Mouse (Mus musculus): Measurements from ENCODE around the gene Ece1. TPM values are rescaled to one million over a fixed set of nuclear protein-coding genes. Genes with fewer than 3 reads are reported as not detected.

Ece1 gene
- total and polyA plus RNA-seq, 3 experiments, result 25.3 to 43.8 TPM; not detected in 1

- no peak for TF ChIP-seq USF1 (IDR thresholded peaks at IDR 0.05; ENCODE audit: low read depth, low read length)
- TF ChIP-seq TCF12 (IDR thresholded peaks at IDR 0.05; ENCODE audit: low read depth, low read length), result no peak
- TF ChIP-seq ZMIZ1 (IDR thresholded peaks at IDR 0.05; ENCODE audit: low read depth, low read length), result no peak
- TF ChIP-seq NRF1 (IDR thresholded peaks at IDR 0.05; ENCODE audit: insufficient read depth, low read depth, low read length, poor library complexity, severe bottlenecking), result no peak
- no peak for TF ChIP-seq POLR2AphosphoS5 (IDR thresholded peaks at IDR 0.05; ENCODE audit: borderline replicate concordance, low read depth, low read length)
- H3K36me3 ChIP-seq (ENCODE audit: control insufficient read depth in 1 of 2, insufficient read depth in 2 of 2, low read length in 2 of 2), result peaks cover 2 to 17% of the 10 kb centered on the region in 2 experiments; a peak in 3 of 4 replicates
These were observed 142.0 kb downstream of the Ece1 start for GRCm38 (mm10) chr4:138003909-138004610.

GRCm38 (mm10) chr4:138005781-138006180 lies 143.7 kb downstream of the Ece1 start:
- TF ChIP-seq UBTF (IDR thresholded peaks at IDR 0.05; ENCODE audit: borderline replicate concordance, insufficient read depth, low read depth, low read length), result no peak
- TF ChIP-seq TBP (IDR thresholded peaks at IDR 0.05; ENCODE audit: low read depth, low read length), result no peak
- no peak for TF ChIP-seq POLR2A (IDR thresholded peaks at IDR 0.05; ENCODE audit: control insufficient read depth in 1 of 2, insufficient read depth in 1 of 2, low read depth in 1 of 2, low read length in 2 of 2, poor library complexity in 1 of 2)
- no peak for TF ChIP-seq MAX (IDR thresholded peaks at IDR 0.05; ENCODE audit: low read length)
- no peak for TF ChIP-seq POLR2AphosphoS5 (IDR thresholded peaks at IDR 0.05; ENCODE audit: borderline replicate concordance, low read depth, low read length)
- no peak for TF ChIP-seq JUND (IDR thresholded peaks at IDR 0.05; ENCODE audit: low read depth, low read length)
- no peak for TF ChIP-seq SMC3 (IDR thresholded peaks at IDR 0.05; ENCODE audit: low read depth, low read length)
- no peak for TF ChIP-seq BHLHE40 (IDR thresholded peaks at IDR 0.05; ENCODE audit: borderline replicate concordance, low read depth, low read length)
- no peak overlapping the region for H3K4me3 ChIP-seq (ENCODE audit: control insufficient read depth in 1 of 2, insufficient read depth in 1 of 2, low read depth in 2 of 2, low read length in 2 of 2)
- peaks cover 29% of the 10 kb centered on the region; the same call in 1 of the 2 replicates for H3K79me2 ChIP-seq (ENCODE audit: control insufficient read depth, insufficient read depth, low read length, poor library complexity)
- no peak overlapping the region for H3K9ac ChIP-seq (ENCODE audit: control insufficient read depth, low read depth, low read length, poor library complexity, severe bottlenecking)
- H3K36me3 ChIP-seq (ENCODE audit: control insufficient read depth in 1 of 2, insufficient read depth in 2 of 2, low read length in 2 of 2), result peaks cover 2 to 9% of the 10 kb centered on the region in 2 experiments; a peak in 3 of 4 replicates
- H3K9me3 ChIP-seq (replicated peaks; ENCODE audit: insufficient read depth, low read length), result no peaks in the 10 kb centered on the region
- no peaks in the 10 kb centered on the region for H3K4me1 ChIP-seq (ENCODE audit: control insufficient read depth in 1 of 2, insufficient read depth in 2 of 2, low read length in 2 of 2)
- DNase-seq (ENCODE audit: low read depth, low spot score), result no peak
- H3K27me3 ChIP-seq (ENCODE audit: control insufficient read depth in 1 of 2, insufficient read depth in 2 of 2, low read length in 2 of 2), result no peaks in the 10 kb centered on the region
- H3K27ac ChIP-seq (ENCODE audit: control insufficient read depth, low read depth, low read length), result no peak overlapping the region

More at GRCm38 (mm10) chr4:138003909-138004610, 142.0 kb downstream of the Ece1 start:
- H3K4me3 ChIP-seq (ENCODE audit: control insufficient read depth in 1 of 2, insufficient read depth in 1 of 2, low read depth in 2 of 2, low read length in 2 of 2), result no peak overlapping the region
- H3K27ac ChIP-seq (ENCODE audit: control insufficient read depth, low read depth, low read length), result no peak overlapping the region
- no peaks in the 10 kb centered on the region for H3K4me1 ChIP-seq (ENCODE audit: control insufficient read depth in 1 of 2, insufficient read depth in 2 of 2, low read length in 2 of 2)
- H3K9me3 ChIP-seq (replicated peaks; ENCODE audit: insufficient read depth, low read length), result no peaks in the 10 kb centered on the region
- H3K79me2 ChIP-seq (ENCODE audit: control insufficient read depth, insufficient read depth, low read length, poor library complexity), result peaks cover 36% of the 10 kb centered on the region; the same call in 1 of the 2 replicates
- DNase-seq (ENCODE audit: low read depth, low spot score), result no peak
- no peaks in the 10 kb centered on the region for H3K27me3 ChIP-seq (ENCODE audit: control insufficient read depth in 1 of 2, insufficient read depth in 2 of 2, low read length in 2 of 2)
- no peak overlapping the region for H3K9ac ChIP-seq (ENCODE audit: control insufficient read depth, low read depth, low read length, poor library complexity, severe bottlenecking)
